Mouse (Mus musculus): ENCODE measurements around the gene Lrtm1. TPM values are rescaled to one million over a fixed set of nuclear protein-coding genes. Genes with fewer than 3 reads are reported as not detected.

Gene Lrtm1
- polyA plus RNA-seq, 1 experiment = not detected

GRCm38 (mm10) chr14:29030519-29030918 is 12.5 kb downstream of the Lrtm1 start:
- TF ChIP-seq POLR2A (IDR thresholded peaks at IDR 0.05; ENCODE audit: low read depth, low read length) (no peak), CTCF (IDR thresholded peaks at IDR 0.05; ENCODE audit: extremely low read depth, insufficient read length, insufficient replicate concordance, low read depth, low read length) (no peak)
- H3K4me3 ChIP-seq (ENCODE audit: low read depth, low read length) = no peak overlapping the region
- H3K36me3 ChIP-seq (ENCODE audit: control insufficient read depth, insufficient read depth, low read length) = no peaks in the 10 kb centered on the region
- H3K4me1 ChIP-seq (ENCODE audit: control insufficient read depth, insufficient read depth, insufficient read length, low read length) = no peaks in the 10 kb centered on the region
- no peak overlapping the region for H3K27ac ChIP-seq (ENCODE audit: insufficient read depth, low read depth, low read length)
- 74% methylated on average over 9 of the region's 9 CpGs for WGBS
- H3K27me3 ChIP-seq (ENCODE audit: control insufficient read depth, insufficient read depth, low read length) = no peaks in the 10 kb centered on the region

DNA sequence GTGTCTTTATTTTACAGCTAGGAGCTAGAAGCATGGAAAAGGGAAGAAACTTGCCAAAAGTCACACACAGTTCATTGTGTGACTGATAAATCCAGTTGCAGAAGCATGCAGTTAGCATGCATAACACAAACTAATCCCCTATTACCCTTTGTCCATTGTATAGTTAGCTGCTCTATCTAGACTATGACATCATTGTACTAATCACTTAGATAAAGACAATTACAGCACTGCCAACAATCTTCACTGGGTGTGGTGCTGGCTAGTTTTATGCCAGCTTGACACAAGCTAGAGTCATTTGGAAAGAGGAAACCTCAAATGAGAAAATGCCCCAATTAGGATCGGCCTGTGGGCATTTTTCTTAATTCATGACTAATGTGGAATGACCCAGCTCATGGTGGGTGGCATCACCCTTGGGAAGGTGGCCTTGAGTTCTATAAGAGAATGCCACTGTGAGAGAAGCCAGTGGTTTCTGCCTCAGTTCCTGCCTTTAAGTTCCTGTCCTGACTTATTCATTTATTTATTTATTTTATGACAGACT is 13.9 kb downstream of the Lrtm1 start:
- Histone ChIP-seq H3K27me3 (ENCODE audit: control insufficient read depth, insufficient read depth, low read length) (no peaks in the 10 kb centered on the region), H3K4me1 (ENCODE audit: control insufficient read depth, insufficient read depth, insufficient read length, low read length) (no peaks in the 10 kb centered on the region), H3K27ac (ENCODE audit: insufficient read depth, low read depth, low read length) (no peak overlapping the region), H3K4me3 (ENCODE audit: low read depth, low read length) (no peak overlapping the region), H3K36me3 (ENCODE audit: control insufficient read depth, insufficient read depth, low read length) (no peaks in the 10 kb centered on the region)
- TF ChIP-seq POLR2A (IDR thresholded peaks at IDR 0.05; ENCODE audit: low read depth, low read length) (no peak), CTCF (IDR thresholded peaks at IDR 0.05; ENCODE audit: extremely low read depth, insufficient read length, insufficient replicate concordance, low read depth, low read length) (no peak)
- WGBS = 45% methylated on average over 1 of the region's 1 CpGs

DNA sequence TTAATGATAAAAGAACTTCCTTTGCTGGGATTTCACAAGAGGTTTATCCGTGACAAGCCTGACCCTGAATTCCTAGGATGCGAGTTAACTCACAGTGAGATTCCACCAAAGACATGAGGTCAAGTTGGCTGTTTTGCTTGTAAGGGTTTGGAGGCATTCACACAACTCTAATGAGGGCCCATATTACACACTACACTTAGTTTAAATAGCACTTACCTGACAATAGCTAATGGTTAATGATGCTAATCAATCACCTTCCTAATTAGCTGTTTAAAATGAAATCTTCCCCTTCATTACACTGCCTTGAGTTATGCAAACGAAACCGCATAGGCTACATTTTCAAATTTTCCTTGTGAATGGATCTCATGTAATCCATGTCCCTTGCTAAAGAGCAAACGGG is 20.2 kb downstream of the Lrtm1 start:
- WGBS = 82% methylated on average over 5 of the region's 5 CpGs

GRCm38 (mm10) chr14:29040606-29041364 is 22.8 kb downstream of the Lrtm1 start:
- H3K4me1 ChIP-seq (ENCODE audit: control insufficient read depth, insufficient read depth, insufficient read length, low read length) = no peaks in the 10 kb centered on the region
- H3K27ac ChIP-seq (ENCODE audit: insufficient read depth, low read depth, low read length) = no peak overlapping the region
- H3K4me3 ChIP-seq (ENCODE audit: low read depth, low read length) = no peak overlapping the region
- no peaks in the 10 kb centered on the region for H3K27me3 ChIP-seq (ENCODE audit: control insufficient read depth, insufficient read depth, low read length)
- no peak for TF ChIP-seq CTCF (IDR thresholded peaks at IDR 0.05; ENCODE audit: extremely low read depth, insufficient read length, insufficient replicate concordance, low read depth, low read length)
- H3K36me3 ChIP-seq (ENCODE audit: control insufficient read depth, insufficient read depth, low read length) = no peaks in the 10 kb centered on the region
- 74% methylated on average over 9 of the region's 9 CpGs for WGBS

More for the DNA sequence above, 20.2 kb downstream of the Lrtm1 start:
- H3K4me1 ChIP-seq (ENCODE audit: control insufficient read depth, insufficient read depth, insufficient read length, low read length) = no peaks in the 10 kb centered on the region
- no peaks in the 10 kb centered on the region for H3K36me3 ChIP-seq (ENCODE audit: control insufficient read depth, insufficient read depth, low read length)
- H3K27ac ChIP-seq (ENCODE audit: insufficient read depth, low read depth, low read length) = no peak overlapping the region
- TF ChIP-seq CTCF (IDR thresholded peaks at IDR 0.05; ENCODE audit: extremely low read depth, insufficient read length, insufficient replicate concordance, low read depth, low read length) (no peak), POLR2A (IDR thresholded peaks at IDR 0.05; ENCODE audit: low read depth, low read length) (no peak)
- no peaks in the 10 kb centered on the region for H3K27me3 ChIP-seq (ENCODE audit: control insufficient read depth, insufficient read depth, low read length)
- H3K4me3 ChIP-seq (ENCODE audit: low read depth, low read length) = no peak overlapping the region

DNA sequence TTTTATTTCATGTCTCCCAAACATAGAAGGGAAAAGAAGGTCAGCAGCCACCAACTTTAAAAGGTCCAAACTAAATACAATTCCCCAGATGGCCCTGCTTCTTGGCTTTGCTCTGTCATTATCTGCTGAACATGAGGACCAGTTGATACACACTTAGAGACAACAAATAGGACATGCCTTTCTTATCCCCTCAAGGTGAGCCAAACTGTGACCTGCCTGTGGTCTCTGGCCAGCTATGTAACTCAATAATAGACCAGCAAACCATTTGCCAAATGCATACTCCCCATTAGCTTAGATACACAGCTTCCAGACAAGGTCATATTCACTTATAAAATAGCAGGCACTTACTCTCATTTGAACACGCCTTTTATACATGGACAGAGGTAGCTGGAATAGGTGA is 23.5 kb downstream of the Lrtm1 start:
- H3K36me3 ChIP-seq (ENCODE audit: control insufficient read depth, insufficient read depth, low read length) = no peaks in the 10 kb centered on the region
- WGBS = 72% methylated on average over 1 of the region's 1 CpGs
- no peak overlapping the region for H3K4me3 ChIP-seq (ENCODE audit: low read depth, low read length)
- TF ChIP-seq POLR2A (IDR thresholded peaks at IDR 0.05; ENCODE audit: low read depth, low read length) = no peak
- TF ChIP-seq CTCF (IDR thresholded peaks at IDR 0.05; ENCODE audit: extremely low read depth, insufficient read length, insufficient replicate concordance, low read depth, low read length) = no peak
- H3K27ac ChIP-seq (ENCODE audit: insufficient read depth, low read depth, low read length) = no peak overlapping the region
- no peaks in the 10 kb centered on the region for H3K27me3 ChIP-seq (ENCODE audit: control insufficient read depth, insufficient read depth, low read length)
- H3K4me1 ChIP-seq (ENCODE audit: control insufficient read depth, insufficient read depth, insufficient read length, low read length) = no peaks in the 10 kb centered on the region

DNA sequence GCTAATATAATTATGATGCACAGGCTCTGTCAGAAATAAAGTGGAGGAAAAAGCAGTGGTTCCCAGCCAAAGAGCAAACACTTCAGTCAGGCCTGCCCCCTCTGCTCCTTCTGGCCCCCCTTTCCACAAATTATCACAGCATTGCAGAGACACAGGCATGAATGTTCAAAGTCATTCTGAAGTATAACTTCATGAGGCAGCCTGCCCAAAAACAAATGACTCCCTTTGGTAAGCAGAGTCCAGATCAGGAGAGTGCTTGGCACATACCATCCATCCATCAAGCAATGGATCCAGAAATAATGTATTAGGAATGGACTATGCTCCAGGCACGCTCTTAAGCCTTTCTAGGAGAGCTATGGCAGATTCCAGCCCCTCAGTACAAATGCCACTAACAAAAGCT is 24.3 kb downstream of the Lrtm1 start:
- Histone ChIP-seq H3K4me3 (ENCODE audit: low read depth, low read length) (no peak overlapping the region), H3K27me3 (ENCODE audit: control insufficient read depth, insufficient read depth, low read length) (no peaks in the 10 kb centered on the region), H3K27ac (ENCODE audit: insufficient read depth, low read depth, low read length) (no peak overlapping the region), H3K4me1 (ENCODE audit: control insufficient read depth, insufficient read depth, insufficient read length, low read length) (no peaks in the 10 kb centered on the region), H3K36me3 (ENCODE audit: control insufficient read depth, insufficient read depth, low read length) (no peaks in the 10 kb centered on the region)
- 58% methylated on average over 1 of the region's 1 CpGs for WGBS
- TF ChIP-seq CTCF (IDR thresholded peaks at IDR 0.05; ENCODE audit: extremely low read depth, insufficient read length, insufficient replicate concordance, low read depth, low read length) = no peak
- no peak for TF ChIP-seq POLR2A (IDR thresholded peaks at IDR 0.05; ENCODE audit: low read depth, low read length)

- Histone ChIP-seq H3K4me1 (ENCODE audit: control insufficient read depth, insufficient read depth, insufficient read length, low read length) (no peaks in the 10 kb centered on the region), H3K27ac (ENCODE audit: insufficient read depth, low read depth, low read length) (no peak overlapping the region), H3K4me3 (ENCODE audit: low read depth, low read length) (no peak overlapping the region), H3K36me3 (ENCODE audit: control insufficient read depth, insufficient read depth, low read length) (no peaks in the 10 kb centered on the region), H3K27me3 (ENCODE audit: control insufficient read depth, insufficient read depth, low read length) (no peaks in the 10 kb centered on the region)
- TF ChIP-seq CTCF (IDR thresholded peaks at IDR 0.05; ENCODE audit: extremely low read depth, insufficient read length, insufficient replicate concordance, low read depth, low read length) (no peak), POLR2A (IDR thresholded peaks at IDR 0.05; ENCODE audit: low read depth, low read length) (no peak)
- 67% methylated on average over 16 of the region's 16 CpGs for WGBS
Measured at GRCm38 (mm10) chr14:29051951-29052835, 34.2 kb downstream of the Lrtm1 start.
